Mouse (Mus musculus) intestine, embryonic 14.5 days (tissue): Measurements from ENCODE around the gene Ovca2. TPM values are rescaled to one million over a fixed set of nuclear protein-coding genes. Genes with fewer than 3 reads are reported as not detected.

Source experiments
- ATAC-seq: fragments of 200-750 bp; cut with Nextera tagmentation; replicated peaks from 2 replicates; pipeline ENCODE4 v1.8.0; 2017; ENCODE audit warnings: low read depth, moderate number of reproducible peaks, moderate TSS enrichment, moderate library complexity; ENCODE audit not compliant: low FRiP score, low TSS enrichment
- DNase-seq: peaks from one replicate; pipeline ENCODE4 v3.0.0-alpha.2; 2018; ENCODE audit warnings: low spot score
- H3K27ac ChIP-seq: fragments of 300-500 bp; sonication (generic); 2 replicates; pipeline ENCODE4 v1.5.1; 2014; ENCODE audit warnings: low read depth, mild to moderate bottlenecking, control low read depth
- H3K27me3 ChIP-seq: fragments of 300-500 bp; sonication (generic); replicated peaks from 2 replicates; pipeline ENCODE4 v1.6.1; 2014; ENCODE audit warnings: low read length, control low read depth; ENCODE audit not compliant: control insufficient read depth, insufficient read depth
- H3K36me3 ChIP-seq: fragments of 300-500 bp; sonication (generic); 2 replicates; pipeline ENCODE4 v1.6.1; 2014; ENCODE audit warnings: low read length, control low read depth; ENCODE audit not compliant: control insufficient read depth, insufficient read depth
- H3K4me1 ChIP-seq: fragments of 300-500 bp; sonication (generic); replicated peaks from 2 replicates; pipeline ENCODE4 v1.6.1; 2014; ENCODE audit warnings: low read length, control low read depth, mixed read lengths; ENCODE audit not compliant: control insufficient read depth, insufficient read depth
- H3K4me2 ChIP-seq: fragments of 300-500 bp; sonication (generic); 2 replicates; pipeline ENCODE4 v1.6.1; 2014; ENCODE audit warnings: low read length
- H3K4me3 ChIP-seq: fragments of 300-500 bp; sonication (generic); 2 replicates; pipeline ENCODE4 v1.5.1; 2014; ENCODE audit warnings: low read depth, low read length, control low read depth, mixed read lengths
- H3K9ac ChIP-seq: fragments of 300-500 bp; sonication (generic); 2 replicates; pipeline ENCODE4 v1.6.1; 2014; ENCODE audit warnings: mild to moderate bottlenecking, low read length
- H3K9me3 ChIP-seq: fragments of 300-500 bp; sonication (generic); 2 replicates; pipeline ENCODE4 v1.6.1; 2016; ENCODE audit warnings: low read length, control low read depth; ENCODE audit not compliant: control insufficient read depth
- WGBS: fragments of 180-500 bp; shearing (Covaris S2); extraction: QIAGEN DNeasy Blood & Tissue Kit; methylation state at CpG from one replicate; pipeline ENCODE4 v1.1.7; 2014; 5-methylcytosine and 5-hydroxymethylcytosine counted together
- polyA plus RNA-seq: library from polyadenylated mRNA; unstranded; fragments of >200 nt; fragmentation: Nextera tagmentation; extraction: Ambion mirVana; gene quantifications from 2 replicates; pipeline ENCODE4 v1.2.1, GENCODE M21; 2014

Ovca2 gene
- polyA plus RNA-seq, 1 experiment from 2014 or later, result 29.9 TPM

- no peaks in the 10 kb centered on the region for H3K9me3 ChIP-seq
- peaks cover 53% of the 10 kb centered on the region for H3K27me3 ChIP-seq
- peaks cover 30% of the 10 kb centered on the region for H3K4me1 ChIP-seq
- WGBS, result 3% methylated on average over 23 of the region's 23 CpGs
- H3K9ac ChIP-seq, result peak within 1 kb of the TSS; percentile 92
- no peak for DNase-seq
- H3K4me2 ChIP-seq, result peak within 1 kb of the TSS; percentile 77
- H3K4me3 ChIP-seq, result peak within 1 kb of the TSS; percentile 65
- peaks cover 24% of the 10 kb centered on the region for H3K36me3 ChIP-seq
- peak within 1 kb of the TSS; percentile 95 for H3K27ac ChIP-seq
- no peak for ATAC-seq
Measured at GRCm38 (mm10) chr11:75169405-75170080, 9.1 kb downstream of the Ovca2 start, which contains the start of gene Hic1. Hic1 (minus strand) TSS chr11:75169519.

GRCm38 (mm10) chr11:75168590-75169361, 9.9 kb downstream of the Ovca2 start:
- ATAC-seq, result peak; percentile 36

GRCm38 (mm10) chr11:75167643-75168589, 10.7 kb downstream of the Ovca2 start:
- WGBS, result 5% methylated on average over 60 of the region's 63 CpGs
- Histone ChIP-seq H3K9ac (peak overlapping the region; percentile 92), H3K4me3 (peak overlapping the region; percentile 65), H3K4me1 (peaks cover 33% of the 10 kb centered on the region), H3K36me3 (peaks cover 39% of the 10 kb centered on the region), H3K27me3 (peaks cover 53% of the 10 kb centered on the region), H3K4me2 (peak overlapping the region; percentile 77), H3K27ac (peak overlapping the region; percentile 95), H3K9me3 (no peaks in the 10 kb centered on the region)
- ATAC-seq (no peak), DNase-seq (peak; percentile 75)

More at GRCm38 (mm10) chr11:75168590-75169361, 9.9 kb downstream of the Ovca2 start:
- whole genome bisulfite sequencing, result under 1% methylated on average over 83 of the region's 83 CpGs
- Histone ChIP-seq H3K4me1 (peaks cover 30% of the 10 kb centered on the region), H3K27me3 (peaks cover 53% of the 10 kb centered on the region), H3K36me3 (peaks cover 31% of the 10 kb centered on the region), H3K4me2 (peak overlapping the region; percentile 77), H3K27ac (peak overlapping the region; percentile 95), H3K9me3 (no peaks in the 10 kb centered on the region), H3K9ac (peak overlapping the region; percentile 92), H3K4me3 (peak overlapping the region; percentile 65)
- peak; percentile 93 for DNase-seq

- WGBS, result 3% methylated on average over 68 of the region's 68 CpGs
- H3K36me3 ChIP-seq, result peaks cover 48% of the 10 kb centered on the region
- peaks cover 44% of the 10 kb centered on the region for H3K27me3 ChIP-seq
- no peaks in the 10 kb centered on the region for H3K9me3 ChIP-seq
- peaks cover 36% of the 10 kb centered on the region for H3K4me1 ChIP-seq
- peak overlapping the region; percentile 77 for H3K4me2 ChIP-seq
- ATAC-seq, result no peak
- DNase-seq, result peak; percentile 84
- peak overlapping the region; percentile 65 for H3K4me3 ChIP-seq
- H3K27ac ChIP-seq, result peak overlapping the region; percentile 95
- peak overlapping the region; percentile 92 for H3K9ac ChIP-seq
Measured at GRCm38 (mm10) chr11:75166861-75167642, 11.6 kb downstream of the Ovca2 start.

GRCm38 (mm10) chr11:75166193-75166842, 12.3 kb downstream of the Ovca2 start:
- Histone ChIP-seq H3K36me3 (peaks cover 49% of the 10 kb centered on the region), H3K27me3 (peaks cover 37% of the 10 kb centered on the region), H3K9ac (peak overlapping the region; percentile 92), H3K9me3 (no peaks in the 10 kb centered on the region), H3K4me3 (peak overlapping the region; percentile 65), H3K4me1 (peaks cover 34% of the 10 kb centered on the region), H3K27ac (peak overlapping the region; percentile 95), H3K4me2 (peak overlapping the region; percentile 77)
- ATAC-seq (no peak), DNase-seq (no peak)
- WGBS, result 10% methylated on average over 54 of the region's 55 CpGs

- Histone ChIP-seq H3K27me3 (peaks cover 30% of the 10 kb centered on the region), H3K4me2 (peak overlapping the region; percentile 77), H3K27ac (peak overlapping the region; percentile 95), H3K4me1 (peaks cover 38% of the 10 kb centered on the region), H3K4me3 (peak overlapping the region; percentile 65), H3K9me3 (no peaks in the 10 kb centered on the region), H3K36me3 (peaks cover 54% of the 10 kb centered on the region), H3K9ac (peak overlapping the region; percentile 92)
- no peak for ATAC-seq
- DNase-seq, result peak; percentile 91
- 13% methylated on average over 54 of the region's 54 CpGs for WGBS
Measured at GRCm38 (mm10) chr11:75165441-75166192, 13.0 kb downstream of the Ovca2 start.

GRCm38 (mm10) chr11:75164750-75165149, 13.9 kb downstream of the Ovca2 start:
- H3K4me2 ChIP-seq, result peak overlapping the region; percentile 77
- WGBS, result 29% methylated on average over 15 of the region's 15 CpGs
- no peak for DNase-seq
- H3K27ac ChIP-seq, result peak overlapping the region; percentile 95
- peak overlapping the region; percentile 92 for H3K9ac ChIP-seq
- H3K4me1 ChIP-seq, result peaks cover 36% of the 10 kb centered on the region
- peaks cover 63% of the 10 kb centered on the region for H3K36me3 ChIP-seq
- H3K27me3 ChIP-seq, result peaks cover 22% of the 10 kb centered on the region
- H3K4me3 ChIP-seq, result peak overlapping the region; percentile 65
- no peaks in the 10 kb centered on the region for H3K9me3 ChIP-seq
- ATAC-seq, result no peak
